Mouse (Mus musculus): Measurements from ENCODE around the gene Palm2.
A peak's percentile ranks its signal among the peaks of the same experiment; 100 is the strongest.

DNA sequence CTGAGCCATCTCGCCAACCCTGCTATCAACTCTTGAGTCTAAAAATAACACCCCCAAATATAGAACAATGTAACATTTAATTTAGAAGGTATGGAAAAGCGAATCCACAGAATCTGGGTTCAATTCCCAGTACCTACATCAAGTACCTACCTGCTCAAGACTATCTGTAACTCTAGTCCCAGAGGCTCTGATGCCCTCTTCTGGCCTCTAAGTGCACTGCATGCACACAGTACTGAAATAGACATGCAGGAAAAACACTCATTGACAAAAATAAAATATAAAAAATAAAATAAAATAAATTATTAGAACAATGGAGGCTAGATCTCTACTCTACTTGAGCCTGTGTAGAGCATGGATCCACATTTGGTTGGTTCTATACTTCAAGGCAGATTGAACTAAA lies 49.7 kb upstream of the Palm2 start:
- TF ChIP-seq EP300 (IDR thresholded peaks at IDR 0.05; ENCODE audit: low read depth) = no peak
- peak; percentile 40; the same call in 1 of the 2 replicates for TF ChIP-seq CTCF (IDR thresholded peaks at IDR 0.05; ENCODE audit: low read depth)

Data from liver, postnatal 0 days (tissue).